Mouse (Mus musculus): ENCODE measurements around the gene Srgap1.

DNA sequence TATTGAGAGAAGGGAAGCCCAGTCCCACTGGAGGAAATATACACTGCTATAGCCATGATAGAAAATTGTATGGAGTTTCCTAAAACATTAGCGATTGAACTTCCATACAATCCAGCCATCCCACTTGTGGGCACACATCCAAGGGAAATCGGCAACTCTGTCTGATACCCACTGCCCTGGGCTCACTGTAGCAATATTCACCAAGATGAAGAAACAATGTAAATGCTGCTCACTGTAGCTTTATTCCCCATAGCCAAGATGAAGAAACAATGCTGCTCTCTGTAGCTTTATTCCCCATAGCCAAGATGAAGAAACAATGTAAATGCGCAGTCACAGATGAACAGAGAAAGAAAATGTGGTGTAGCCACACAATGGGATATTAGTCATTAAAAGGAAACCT is 309.9 kb downstream of the Srgap1 start:
- TF ChIP-seq CTCF (IDR thresholded peaks at IDR 0.05; ENCODE audit: insufficient read depth, low read depth, low read length) (no peak), POLR2A (IDR thresholded peaks at IDR 0.05; ENCODE audit: insufficient read depth, low read depth, low read length) (no peak)

All from olfactory bulb, adult 2 months (tissue).